Mouse (Mus musculus): Measurements from ENCODE around the gene Aunip. TPM values are rescaled to one million over a fixed set of nuclear protein-coding genes. Genes with fewer than 3 reads are reported as not detected.

Aunip gene
- polyA plus RNA-seq, 1 experiment from 2014 or later, result 7.0 TPM

DNA sequence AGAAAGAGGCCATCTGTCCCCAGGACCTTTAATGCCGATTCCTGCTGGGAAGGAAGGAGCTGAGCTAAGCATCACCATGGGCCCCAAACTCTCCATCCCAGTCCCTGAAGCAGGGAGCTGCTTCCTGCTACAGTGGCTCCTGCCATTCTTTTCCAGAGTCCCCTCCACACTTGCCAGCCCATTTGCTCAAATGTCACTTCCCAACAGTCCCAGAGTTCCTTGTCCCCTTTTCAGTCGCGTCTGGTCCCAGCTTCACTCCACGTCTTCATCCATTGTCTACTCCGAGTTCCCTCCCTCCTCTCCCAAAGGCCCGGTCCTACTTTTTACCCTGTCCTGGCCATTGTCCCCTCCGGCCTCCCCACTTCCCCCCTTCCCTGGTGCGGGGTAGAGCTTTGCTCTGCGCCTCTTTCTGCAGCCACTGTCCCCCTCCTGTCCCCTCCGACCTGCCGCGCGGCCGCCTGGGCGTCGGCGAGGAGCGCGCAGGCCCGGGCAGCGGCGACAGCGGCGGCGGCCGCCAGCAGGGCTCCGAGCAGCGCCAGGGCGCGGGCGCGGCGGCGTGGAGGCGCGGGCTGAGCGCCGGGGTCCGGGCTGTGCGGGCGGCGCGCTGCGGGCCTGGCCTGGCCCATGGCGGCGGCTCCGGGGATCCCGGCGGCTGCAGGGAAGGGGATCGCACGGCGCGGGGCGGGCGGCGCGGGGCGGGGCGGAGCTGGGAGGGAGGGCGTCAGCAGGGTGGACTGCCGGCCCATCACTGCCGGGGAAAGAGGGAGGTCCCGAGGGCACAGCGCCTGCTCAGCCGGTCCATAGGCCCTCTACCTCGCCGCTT lies 40.9 kb downstream of the Aunip start, which contains the start of gene Selenon:
Gene Selenon (minus strand): TSS at position 673 of the 823 bp plus-strand sequence.
- peak within 1 kb of the TSS; percentile 75 for H3K4me2 ChIP-seq (ENCODE audit: low read depth, low read length)
- DNase-seq (ENCODE audit: low spot score), result peak; percentile 75
- H3K27me3 ChIP-seq (ENCODE audit: control insufficient read depth, insufficient read depth, low read length), result no peaks in the 10 kb centered on the region
- ATAC-seq (replicated peaks; ENCODE audit: insufficient number of reproducible peaks, low FRiP score, low TSS enrichment, low read depth), result peak; percentile 77
- H3K9me3 ChIP-seq (replicated peaks; ENCODE audit: control insufficient read depth, low read length), result peaks cover 9% of the 10 kb centered on the region
- under 1% methylated on average over 65 of the region's 67 CpGs for WGBS
- H3K4me1 ChIP-seq (ENCODE audit: control insufficient read depth, insufficient read depth, low read length), result no peaks in the 10 kb centered on the region
- H3K27ac ChIP-seq (replicated peaks; ENCODE audit: low read depth, low read length), result peak within 1 kb of the TSS; percentile 66
- peaks cover 10% of the 10 kb centered on the region for H3K36me3 ChIP-seq (replicated peaks; ENCODE audit: control insufficient read depth, insufficient read depth, low read depth, low read length)
- peak within 1 kb of the TSS; percentile 75 for H3K4me3 ChIP-seq (ENCODE audit: low read depth, low read length)
- H3K9ac ChIP-seq (replicated peaks; ENCODE audit: low read length), result peak within 1 kb of the TSS; percentile 97

DNA sequence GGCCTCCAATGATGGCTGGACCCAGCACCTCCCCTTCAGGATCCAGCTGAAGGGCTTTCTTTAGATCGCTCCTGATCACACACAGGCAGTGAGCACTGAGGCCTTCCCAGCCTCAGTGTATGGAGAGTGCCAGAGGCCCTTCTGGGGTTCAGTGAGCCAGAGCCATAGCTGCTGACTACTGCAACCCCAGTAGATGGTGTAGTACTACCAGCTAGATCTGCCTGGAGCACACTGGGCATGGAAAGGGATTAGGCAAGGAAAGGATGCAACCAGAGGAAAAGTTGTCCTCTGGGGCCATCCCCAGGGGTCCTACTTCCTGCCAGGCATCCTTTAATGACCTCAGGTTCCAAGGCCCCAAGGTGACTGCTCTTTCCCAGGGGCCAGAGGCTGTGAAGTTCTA lies 42.8 kb downstream of the Aunip start:
- DNase-seq (ENCODE audit: low spot score) (no peak), ATAC-seq (replicated peaks; ENCODE audit: insufficient number of reproducible peaks, low FRiP score, low TSS enrichment, low read depth) (no peak)
- WGBS, result 82% methylated on average over 1 of the region's 1 CpGs
- peaks cover 9% of the 10 kb centered on the region for H3K9me3 ChIP-seq (replicated peaks; ENCODE audit: control insufficient read depth, low read length)
- H3K4me2 ChIP-seq (ENCODE audit: low read depth, low read length), result no peak overlapping the region
- H3K27ac ChIP-seq (replicated peaks; ENCODE audit: low read depth, low read length), result no peak overlapping the region
- no peak overlapping the region for H3K4me3 ChIP-seq (ENCODE audit: low read depth, low read length)
- no peaks in the 10 kb centered on the region for H3K27me3 ChIP-seq (ENCODE audit: control insufficient read depth, insufficient read depth, low read length)
- peaks cover 10% of the 10 kb centered on the region for H3K36me3 ChIP-seq (replicated peaks; ENCODE audit: control insufficient read depth, insufficient read depth, low read depth, low read length)
- H3K9ac ChIP-seq (replicated peaks; ENCODE audit: low read length), result no peak overlapping the region
- no peaks in the 10 kb centered on the region for H3K4me1 ChIP-seq (ENCODE audit: control insufficient read depth, insufficient read depth, low read length)

DNA sequence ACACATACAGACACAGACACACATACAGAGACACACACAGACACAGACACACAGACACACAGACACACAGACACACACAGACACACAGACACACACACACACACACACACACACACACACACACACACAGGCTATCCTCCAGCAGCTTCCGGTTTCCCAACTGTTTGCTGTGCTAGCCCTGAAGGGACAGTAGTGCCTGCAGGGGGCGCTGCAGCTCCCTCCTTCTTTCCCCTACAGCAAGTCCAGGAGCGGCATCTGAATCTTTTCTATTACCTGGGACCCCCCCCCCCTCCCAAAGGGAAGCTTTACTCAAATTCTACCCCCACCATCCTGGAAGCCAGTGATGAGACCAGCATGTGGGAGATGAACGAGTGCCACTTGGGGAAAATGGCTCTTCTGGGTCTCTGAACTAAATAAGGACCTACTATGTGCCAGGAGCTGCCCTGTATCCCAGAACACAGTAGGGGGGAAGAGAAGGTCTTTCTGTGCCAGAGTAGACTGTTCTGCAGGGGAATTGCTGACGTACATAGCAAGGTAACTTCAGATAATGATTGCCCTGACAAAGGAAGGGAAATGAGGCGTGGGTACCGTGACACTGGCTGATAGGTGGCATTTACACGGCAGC lies 45.3 kb downstream of the Aunip start:
- Histone ChIP-seq H3K27me3 (ENCODE audit: control insufficient read depth, insufficient read depth, low read length) (no peaks in the 10 kb centered on the region), H3K4me1 (ENCODE audit: control insufficient read depth, insufficient read depth, low read length) (no peaks in the 10 kb centered on the region), H3K36me3 (replicated peaks; ENCODE audit: control insufficient read depth, insufficient read depth, low read depth, low read length) (no peaks in the 10 kb centered on the region), H3K4me3 (ENCODE audit: low read depth, low read length) (no peak overlapping the region), H3K9me3 (replicated peaks; ENCODE audit: control insufficient read depth, low read length) (no peaks in the 10 kb centered on the region), H3K9ac (replicated peaks; ENCODE audit: low read length) (no peak overlapping the region), H3K4me2 (ENCODE audit: low read depth, low read length) (no peak overlapping the region), H3K27ac (replicated peaks; ENCODE audit: low read depth, low read length) (no peak overlapping the region)
- ATAC-seq (replicated peaks; ENCODE audit: insufficient number of reproducible peaks, low FRiP score, low TSS enrichment, low read depth), result no peak
- DNase-seq (ENCODE audit: low spot score), result peak; percentile 44
- 70% methylated on average over 8 of the region's 8 CpGs for WGBS

DNA sequence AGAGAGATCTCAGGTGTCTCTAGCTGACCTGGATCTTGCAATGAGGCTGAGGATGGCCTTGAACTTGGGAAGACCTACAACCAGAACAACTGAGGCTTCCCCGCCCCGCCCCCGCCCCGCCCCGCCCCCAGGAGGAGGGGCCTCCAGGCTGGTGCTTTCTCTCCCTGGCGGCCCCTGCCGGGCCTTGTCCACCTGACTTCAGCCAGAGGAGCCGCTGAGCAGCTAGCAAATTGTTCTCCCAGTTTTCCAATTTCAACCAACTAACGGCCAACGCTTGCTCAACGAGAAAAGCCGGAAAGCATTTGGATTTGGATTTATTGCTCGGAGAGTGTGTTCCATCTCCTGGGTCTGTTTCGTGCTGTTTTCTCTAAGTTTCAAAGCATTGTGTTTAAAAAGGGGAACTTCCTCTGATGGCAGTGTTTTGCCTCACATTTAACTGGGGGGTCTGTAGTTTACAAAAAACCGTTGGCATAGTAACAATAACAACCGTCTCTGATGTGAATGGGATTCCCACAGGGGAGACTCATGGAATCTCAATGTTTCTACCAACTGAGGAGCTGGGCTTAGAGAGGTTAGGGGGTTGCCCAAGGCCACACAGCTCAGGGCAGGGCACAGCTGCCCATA lies 46.9 kb downstream of the Aunip start:
- Histone ChIP-seq H3K27me3 (ENCODE audit: control insufficient read depth, insufficient read depth, low read length) (no peaks in the 10 kb centered on the region), H3K36me3 (replicated peaks; ENCODE audit: control insufficient read depth, insufficient read depth, low read depth, low read length) (no peaks in the 10 kb centered on the region), H3K4me2 (ENCODE audit: low read depth, low read length) (no peak overlapping the region), H3K9me3 (replicated peaks; ENCODE audit: control insufficient read depth, low read length) (no peaks in the 10 kb centered on the region), H3K27ac (replicated peaks; ENCODE audit: low read depth, low read length) (no peak overlapping the region), H3K4me3 (ENCODE audit: low read depth, low read length) (no peak overlapping the region), H3K9ac (replicated peaks; ENCODE audit: low read length) (no peak overlapping the region), H3K4me1 (ENCODE audit: control insufficient read depth, insufficient read depth, low read length) (no peaks in the 10 kb centered on the region)
- ATAC-seq (replicated peaks; ENCODE audit: insufficient number of reproducible peaks, low FRiP score, low TSS enrichment, low read depth), result no peak
- 16% methylated on average over 15 of the region's 16 CpGs for WGBS
- DNase-seq (ENCODE audit: low spot score), result peak; percentile 48

DNA sequence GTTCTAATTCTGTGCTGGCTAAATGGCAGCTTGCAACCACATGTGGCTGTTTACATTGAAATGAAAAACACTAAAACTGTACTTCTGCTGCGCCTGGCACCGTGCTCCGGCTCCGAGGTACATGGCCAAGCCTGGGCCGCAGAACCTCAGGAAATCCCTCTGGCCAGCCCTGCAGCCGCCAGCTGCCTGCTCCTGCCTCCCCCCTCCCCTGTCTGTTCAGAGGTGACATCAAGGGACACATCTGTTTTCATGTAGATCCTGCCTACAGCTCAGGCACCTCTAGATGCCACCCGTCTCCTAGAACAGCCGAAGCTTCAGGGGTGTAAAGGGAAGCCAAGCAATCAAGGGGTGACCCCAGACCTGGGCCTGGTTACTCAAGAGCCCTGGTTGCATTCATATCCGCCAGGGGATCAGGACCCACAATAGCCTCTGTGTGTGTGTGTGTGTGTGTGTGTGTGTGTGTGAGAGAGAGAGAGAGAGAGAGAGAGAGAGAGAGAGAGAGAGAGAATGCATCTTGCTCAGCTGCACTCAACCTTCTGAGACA lies 47.8 kb downstream of the Aunip start:
- Histone ChIP-seq H3K27ac (replicated peaks; ENCODE audit: low read depth, low read length) (no peak overlapping the region), H3K9me3 (replicated peaks; ENCODE audit: control insufficient read depth, low read length) (no peaks in the 10 kb centered on the region), H3K9ac (replicated peaks; ENCODE audit: low read length) (no peak overlapping the region), H3K4me1 (ENCODE audit: control insufficient read depth, insufficient read depth, low read length) (no peaks in the 10 kb centered on the region), H3K4me2 (ENCODE audit: low read depth, low read length) (no peak overlapping the region), H3K4me3 (ENCODE audit: low read depth, low read length) (no peak overlapping the region), H3K36me3 (replicated peaks; ENCODE audit: control insufficient read depth, insufficient read depth, low read depth, low read length) (no peaks in the 10 kb centered on the region), H3K27me3 (ENCODE audit: control insufficient read depth, insufficient read depth, low read length) (no peaks in the 10 kb centered on the region)
- DNase-seq (ENCODE audit: low spot score) (no peak), ATAC-seq (replicated peaks; ENCODE audit: insufficient number of reproducible peaks, low FRiP score, low TSS enrichment, low read depth) (no peak)
- WGBS, result 36% methylated on average over 9 of the region's 9 CpGs

DNA sequence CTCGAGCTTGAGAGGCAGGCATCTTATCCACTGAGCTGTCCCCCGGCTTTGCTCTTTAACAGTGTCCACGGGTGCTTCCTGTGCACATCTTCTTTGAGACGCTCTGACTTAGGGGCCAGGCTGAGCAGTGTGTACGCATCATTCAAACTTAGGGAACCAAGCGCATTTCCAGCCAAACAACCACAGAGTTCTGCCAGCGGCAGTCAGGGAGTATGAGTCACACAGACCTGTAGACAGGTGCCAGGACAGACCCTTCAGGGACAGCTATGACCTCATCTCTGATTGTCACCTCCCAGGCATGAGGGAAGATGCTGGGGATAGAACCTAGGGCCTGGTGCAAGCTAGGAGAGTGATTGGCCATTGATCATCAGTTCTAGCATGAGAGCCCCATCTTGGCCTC lies 48.4 kb downstream of the Aunip start:
- Histone ChIP-seq H3K27ac (replicated peaks; ENCODE audit: low read depth, low read length) (no peak overlapping the region), H3K4me3 (ENCODE audit: low read depth, low read length) (no peak overlapping the region), H3K4me2 (ENCODE audit: low read depth, low read length) (no peak overlapping the region), H3K9me3 (replicated peaks; ENCODE audit: control insufficient read depth, low read length) (no peaks in the 10 kb centered on the region), H3K36me3 (replicated peaks; ENCODE audit: control insufficient read depth, insufficient read depth, low read depth, low read length) (no peaks in the 10 kb centered on the region), H3K9ac (replicated peaks; ENCODE audit: low read length) (no peak overlapping the region), H3K4me1 (ENCODE audit: control insufficient read depth, insufficient read depth, low read length) (no peaks in the 10 kb centered on the region), H3K27me3 (ENCODE audit: control insufficient read depth, insufficient read depth, low read length) (no peaks in the 10 kb centered on the region)
- no peak for ATAC-seq (replicated peaks; ENCODE audit: insufficient number of reproducible peaks, low FRiP score, low TSS enrichment, low read depth)
- DNase-seq (ENCODE audit: low spot score), result no peak
- 81% methylated on average over 7 of the region's 7 CpGs for WGBS

DNA sequence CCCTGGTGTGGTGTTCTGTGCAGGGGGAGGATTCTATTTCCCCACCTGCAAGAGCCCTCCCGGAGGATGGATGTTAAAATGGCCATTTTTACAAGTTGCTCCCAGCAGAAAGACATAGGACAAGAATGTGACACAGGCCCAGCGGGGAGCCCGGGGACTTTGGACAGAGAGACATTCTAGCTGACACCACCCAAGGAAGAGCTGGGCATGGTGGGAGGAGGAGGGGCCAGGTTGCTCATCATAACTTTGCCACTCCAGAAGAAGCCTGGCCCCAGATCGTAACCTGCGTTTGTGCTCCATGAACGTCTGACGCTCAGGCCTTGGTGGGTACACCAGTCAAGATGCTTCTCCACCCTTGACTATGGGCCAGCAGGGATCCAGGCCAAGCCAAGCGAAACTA lies 49.9 kb downstream of the Aunip start:
- Histone ChIP-seq H3K4me2 (ENCODE audit: low read depth, low read length) (no peak overlapping the region), H3K4me1 (ENCODE audit: control insufficient read depth, insufficient read depth, low read length) (no peaks in the 10 kb centered on the region), H3K9ac (replicated peaks; ENCODE audit: low read length) (no peak overlapping the region), H3K36me3 (replicated peaks; ENCODE audit: control insufficient read depth, insufficient read depth, low read depth, low read length) (no peaks in the 10 kb centered on the region), H3K9me3 (replicated peaks; ENCODE audit: control insufficient read depth, low read length) (no peaks in the 10 kb centered on the region), H3K27ac (replicated peaks; ENCODE audit: low read depth, low read length) (no peak overlapping the region), H3K27me3 (ENCODE audit: control insufficient read depth, insufficient read depth, low read length) (no peaks in the 10 kb centered on the region), H3K4me3 (ENCODE audit: low read depth, low read length) (no peak overlapping the region)
- ATAC-seq (replicated peaks; ENCODE audit: insufficient number of reproducible peaks, low FRiP score, low TSS enrichment, low read depth) (no peak), DNase-seq (ENCODE audit: low spot score) (no peak)
- 91% methylated on average over 8 of the region's 8 CpGs for WGBS

DNA sequence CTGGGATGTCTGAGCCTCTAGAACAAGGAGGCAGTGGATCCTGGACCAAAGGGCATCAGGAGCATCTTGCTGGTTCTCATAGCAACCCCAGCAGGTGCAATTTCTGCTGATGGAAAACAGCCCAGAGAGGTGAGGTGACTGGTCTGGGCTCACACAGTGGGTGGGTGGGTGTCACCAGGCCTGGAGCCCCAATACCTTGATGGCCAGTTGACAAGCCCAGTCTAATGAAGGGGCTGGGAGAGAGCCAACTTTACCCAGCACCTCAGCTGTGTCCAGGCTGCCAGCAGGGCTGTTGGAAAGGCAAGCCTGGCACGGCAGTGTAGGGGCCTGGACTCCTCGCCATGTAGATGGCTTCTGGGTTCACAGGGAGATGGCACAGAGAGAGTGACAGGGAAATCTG lies 51.2 kb downstream of the Aunip start:
- no peak for DNase-seq (ENCODE audit: low spot score)
- no peak overlapping the region for H3K4me2 ChIP-seq (ENCODE audit: low read depth, low read length)
- 82% methylated on average over 2 of the region's 2 CpGs for WGBS
- no peaks in the 10 kb centered on the region for H3K9me3 ChIP-seq (replicated peaks; ENCODE audit: control insufficient read depth, low read length)
- no peaks in the 10 kb centered on the region for H3K4me1 ChIP-seq (ENCODE audit: control insufficient read depth, insufficient read depth, low read length)
- no peak for ATAC-seq (replicated peaks; ENCODE audit: insufficient number of reproducible peaks, low FRiP score, low TSS enrichment, low read depth)
- no peaks in the 10 kb centered on the region for H3K27me3 ChIP-seq (ENCODE audit: control insufficient read depth, insufficient read depth, low read length)
- no peak overlapping the region for H3K4me3 ChIP-seq (ENCODE audit: low read depth, low read length)
- H3K9ac ChIP-seq (replicated peaks; ENCODE audit: low read length), result no peak overlapping the region
- no peak overlapping the region for H3K27ac ChIP-seq (replicated peaks; ENCODE audit: low read depth, low read length)
- no peaks in the 10 kb centered on the region for H3K36me3 ChIP-seq (replicated peaks; ENCODE audit: control insufficient read depth, insufficient read depth, low read depth, low read length)

All from embryonic facial prominence, embryonic 11.5 days (tissue).